Mouse (Mus musculus) intestine, postnatal 0 days (tissue): Measurements from ENCODE around the gene C77080. TPM values are rescaled to one million over a fixed set of nuclear protein-coding genes. Genes with fewer than 3 reads are reported as not detected.

ENCODE experiments used
- ATAC-seq: fragments of 200-750 bp; cut with Nextera tagmentation; 2 replicates; pipeline ENCODE4 v1.8.0; 2017; ENCODE audit warnings: mild to moderate bottlenecking, moderate TSS enrichment, moderate library complexity
- H3K27ac ChIP-seq: fragments of 300-500 bp; sonication (generic); 2 replicates; pipeline ENCODE4 v1.5.1; 2014; ENCODE audit warnings: mild to moderate bottlenecking, low read depth, low read length, moderate library complexity
- H3K27me3 ChIP-seq: fragments of 300-500 bp; sonication (generic); replicated peaks from 2 replicates; pipeline ENCODE4 v1.6.1; 2014; ENCODE audit warnings: low read length, mixed read lengths; ENCODE audit not compliant: control insufficient read depth, insufficient read depth
- H3K36me3 ChIP-seq: fragments of 300-500 bp; sonication (generic); 2 replicates; pipeline ENCODE4 v1.6.1; 2014; ENCODE audit warnings: mild to moderate bottlenecking, moderate library complexity; ENCODE audit not compliant: control insufficient read depth, insufficient read depth
- H3K4me1 ChIP-seq: fragments of 300-500 bp; sonication (generic); replicated peaks from 2 replicates; pipeline ENCODE4 v1.6.1; 2014; ENCODE audit warnings: antibody characterized with exemption, low read length, mixed read lengths; ENCODE audit not compliant: control insufficient read depth, insufficient read depth
- H3K4me2 ChIP-seq: fragments of 300-500 bp; sonication (generic); replicated peaks from 2 replicates; pipeline ENCODE4 v1.6.1; 2014; ENCODE audit warnings: low read depth, mild to moderate bottlenecking, moderate library complexity
- H3K4me3 ChIP-seq: fragments of 300-500 bp; sonication (generic); 2 replicates; pipeline ENCODE4 v1.5.1; 2014; ENCODE audit warnings: low read depth, low read length
- H3K9ac ChIP-seq: fragments of 300-500 bp; sonication (generic); 2 replicates; pipeline ENCODE4 v1.6.1; 2014; ENCODE audit warnings: mild to moderate bottlenecking, low read depth, low read length
- H3K9me3 ChIP-seq: fragments of 300-500 bp; sonication (generic); 2 replicates; pipeline ENCODE4 v1.6.1; 2016; ENCODE audit warnings: mixed run types; ENCODE audit not compliant: control insufficient read depth
- CTCF ChIP-seq: sonication (generic); IDR thresholded peaks from 2 replicates; pipeline ENCODE4 v1.5.1; 2016; ENCODE audit warnings: low read depth, mild to moderate bottlenecking, control low read depth, antibody characterized with exemption, moderate library complexity
- WGBS: fragments of 180-500 bp; shearing (Covaris S2); extraction: QIAGEN DNeasy Blood & Tissue Kit; methylation state at CpG from one replicate; pipeline ENCODE4 v1.1.7; 2014; 5-methylcytosine and 5-hydroxymethylcytosine counted together
- polyA plus RNA-seq: library from polyadenylated mRNA; unstranded; fragments of >200 nt; fragmentation: Nextera tagmentation; extraction: Ambion mirVana; gene quantifications from 2 replicates; pipeline ENCODE4 v1.2.1, GENCODE M21; 2015

C77080 gene
- 14.3 and 15.1 TPM in 2 replicates for polyA plus RNA-seq

DNA sequence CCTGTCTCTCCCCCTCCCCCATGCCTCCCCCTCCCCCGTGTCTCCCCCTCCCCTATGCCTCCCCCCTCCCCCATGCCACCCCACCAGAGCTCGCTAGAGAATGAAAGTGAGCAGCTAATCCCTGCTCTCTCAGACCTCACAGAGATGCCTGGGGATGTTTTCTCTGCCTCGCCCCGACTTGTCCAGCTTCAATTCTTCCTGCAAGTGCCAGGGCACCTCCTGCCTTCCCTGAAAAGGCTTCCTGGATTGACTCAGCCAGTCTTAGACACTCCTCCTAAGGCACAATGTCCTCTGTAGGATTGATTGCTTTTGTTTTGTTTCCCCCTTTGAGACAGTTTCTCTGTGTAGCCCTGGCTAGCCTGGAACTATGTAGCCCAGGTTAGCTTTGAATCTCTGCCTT lies at the start of gene C77080:
Gene C77080 (minus strand): TSS at position 209 of the 400 bp plus-strand sequence.
- no peaks in the 10 kb centered on the region; the same call in 1 of the 2 replicates for H3K4me1 ChIP-seq
- H3K36me3 ChIP-seq: no peaks in the 10 kb centered on the region
- H3K9me3 ChIP-seq: no peaks in the 10 kb centered on the region
- no peak within 1 kb of the TSS for H3K9ac ChIP-seq
- H3K27ac ChIP-seq: no peak within 1 kb of the TSS
- 24% methylated on average over 2 of the region's 4 CpGs for WGBS
- no peak for TF ChIP-seq CTCF
- H3K4me3 ChIP-seq: no peak within 1 kb of the TSS
- no peaks in the 10 kb centered on the region for H3K27me3 ChIP-seq
- H3K4me2 ChIP-seq: no peak within 1 kb of the TSS
- no peak for ATAC-seq

DNA sequence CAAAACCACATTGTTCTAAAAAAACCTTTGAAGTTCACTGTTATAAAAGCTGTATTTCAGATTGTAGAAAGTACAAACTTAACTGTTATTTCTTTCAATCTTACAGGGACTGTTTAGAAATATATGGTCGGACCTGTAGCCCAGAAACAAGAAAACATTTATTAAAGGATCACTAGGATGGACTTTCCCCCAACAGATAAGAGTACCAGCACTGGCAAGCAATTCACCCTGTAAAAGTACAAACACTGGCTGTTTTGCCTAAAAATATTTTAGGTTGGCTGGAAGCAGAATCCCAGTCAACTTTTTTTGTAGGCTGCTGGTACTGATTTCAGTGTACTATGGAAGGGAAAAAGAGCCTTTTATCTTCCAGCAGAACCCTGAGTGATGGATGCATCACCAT lies 46.7 kb upstream of the C77080 start:
- no peak for ATAC-seq
- H3K4me1 ChIP-seq: no peaks in the 10 kb centered on the region
- no peak overlapping the region for H3K4me2 ChIP-seq
- TF ChIP-seq CTCF: no peak
- WGBS: 46% methylated on average over 1 of the region's 1 CpGs
- peaks cover 53% of the 10 kb centered on the region for H3K36me3 ChIP-seq
- H3K9me3 ChIP-seq: no peaks in the 10 kb centered on the region
- no peak overlapping the region for H3K4me3 ChIP-seq
- H3K27me3 ChIP-seq: no peaks in the 10 kb centered on the region
- H3K27ac ChIP-seq: 0 out of 2 replicates have a peak overlapping the region, but pooled peaks have one; percentile 1
- no peak overlapping the region for H3K9ac ChIP-seq

DNA sequence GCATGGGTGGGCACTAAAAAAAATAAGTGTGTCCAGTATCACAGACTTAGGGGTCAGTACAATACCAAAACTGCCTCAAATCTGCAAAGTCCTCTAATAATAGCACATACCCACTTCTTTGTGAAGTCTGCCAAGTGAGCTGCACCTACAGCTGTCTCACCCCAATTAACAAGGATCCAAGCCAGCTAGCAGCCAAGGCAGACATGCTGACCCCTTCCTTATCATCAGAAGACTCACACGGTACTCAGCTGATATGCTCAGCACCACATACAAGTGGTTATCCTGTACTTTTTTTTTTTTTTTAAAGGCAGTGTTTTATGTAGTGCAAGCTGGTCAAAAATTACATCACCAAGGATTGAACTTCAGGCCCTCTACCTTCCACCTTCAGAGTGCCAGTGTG lies 43.1 kb upstream of the C77080 start:
- TF ChIP-seq CTCF: no peak
- ATAC-seq: no peak
- Histone ChIP-seq H3K4me2 (no peak overlapping the region), H3K4me3 (no peak overlapping the region), H3K27me3 (no peaks in the 10 kb centered on the region), H3K9me3 (no peaks in the 10 kb centered on the region), H3K9ac (no peak overlapping the region), H3K36me3 (peaks cover 29% of the 10 kb centered on the region), H3K4me1 (no peaks in the 10 kb centered on the region), H3K27ac (no peak overlapping the region)
- 43% methylated on average over 1 of the region's 1 CpGs for WGBS

DNA sequence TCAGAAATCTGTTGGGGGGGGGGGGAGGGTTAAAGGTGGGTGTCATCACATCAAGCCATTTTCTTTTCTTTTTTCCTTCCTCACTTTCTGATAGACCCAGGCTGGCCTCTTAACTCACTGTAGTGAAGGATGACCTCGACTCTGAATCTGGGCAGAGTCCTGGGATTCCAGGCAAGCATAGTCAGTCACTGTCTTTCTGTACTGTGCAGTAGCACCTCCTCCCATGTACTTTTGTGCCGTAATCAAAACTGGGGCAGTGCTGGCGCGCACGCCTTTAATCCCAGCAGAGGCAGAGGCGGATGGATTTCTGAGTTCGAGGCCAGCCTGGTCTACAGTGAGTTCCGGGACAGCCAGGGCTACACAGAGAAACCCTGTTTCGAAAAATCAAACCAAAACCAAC lies 42.6 kb upstream of the C77080 start:
- 79% methylated on average over 9 of the region's 9 CpGs for WGBS
- Histone ChIP-seq H3K27ac (no peak overlapping the region), H3K4me2 (no peak overlapping the region), H3K36me3 (peaks cover 24% of the 10 kb centered on the region), H3K9me3 (no peaks in the 10 kb centered on the region), H3K9ac (no peak overlapping the region), H3K4me3 (no peak overlapping the region), H3K4me1 (no peaks in the 10 kb centered on the region), H3K27me3 (no peaks in the 10 kb centered on the region)
- TF ChIP-seq CTCF: no peak
- peak; percentile 37; the same call in 1 of the 2 replicates for ATAC-seq

DNA sequence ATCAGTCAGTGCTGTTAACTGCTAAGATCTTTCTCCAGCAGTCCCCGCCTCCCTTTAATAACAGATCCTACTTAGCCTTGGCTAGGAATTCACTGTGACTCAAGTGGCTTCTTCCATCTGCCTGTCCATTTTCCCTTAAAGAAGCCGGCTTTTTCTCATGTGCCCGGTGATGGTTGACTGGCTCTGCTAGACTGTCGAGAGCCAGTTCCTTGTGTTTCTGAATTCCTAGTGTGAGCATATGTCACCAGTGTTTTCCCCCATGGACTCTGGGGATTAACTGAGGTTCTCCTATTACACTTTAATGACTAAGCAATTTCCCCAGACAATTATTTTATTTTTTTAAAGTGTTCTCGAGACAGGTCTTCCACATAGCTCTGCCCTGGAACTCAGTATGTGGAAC lies 42.2 kb upstream of the C77080 start:
- 73% methylated on average over 5 of the region's 5 CpGs for WGBS
- Histone ChIP-seq H3K27me3 (no peaks in the 10 kb centered on the region), H3K36me3 (peaks cover 20% of the 10 kb centered on the region), H3K27ac (no peak overlapping the region), H3K4me3 (no peak overlapping the region), H3K9ac (no peak overlapping the region), H3K4me1 (no peaks in the 10 kb centered on the region), H3K9me3 (no peaks in the 10 kb centered on the region), H3K4me2 (no peak overlapping the region)
- no peak for TF ChIP-seq CTCF
- ATAC-seq: no peak; the same call in 1 of the 2 replicates

DNA sequence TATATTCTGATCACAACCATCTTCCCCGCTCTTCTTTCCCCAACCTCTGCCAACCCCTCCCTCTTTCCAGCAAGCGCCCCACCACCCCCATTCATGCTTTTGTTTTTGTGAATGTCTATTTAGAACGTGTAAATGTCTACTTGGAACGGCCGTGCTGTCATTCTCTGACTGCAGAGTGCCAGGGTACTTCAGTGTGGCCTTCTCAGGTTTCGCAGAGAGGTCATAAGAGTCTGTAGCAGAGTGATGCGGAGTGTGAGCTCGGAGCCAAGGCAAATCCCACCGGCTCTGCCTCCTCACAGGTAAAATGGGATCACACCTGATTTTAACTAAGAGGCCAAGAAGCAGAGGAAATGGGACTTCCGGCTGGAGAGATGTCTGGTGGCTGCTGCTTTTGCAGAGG lies 37.9 kb upstream of the C77080 start:
- Histone ChIP-seq H3K4me3 (no peak overlapping the region), H3K9me3 (no peaks in the 10 kb centered on the region), H3K4me2 (no peak overlapping the region), H3K4me1 (no peaks in the 10 kb centered on the region), H3K9ac (no peak overlapping the region), H3K27me3 (no peaks in the 10 kb centered on the region), H3K36me3 (no peaks in the 10 kb centered on the region), H3K27ac (no peak overlapping the region)
- 63% methylated on average over 10 of the region's 10 CpGs for WGBS
- no peak for TF ChIP-seq CTCF
- ATAC-seq: no peak

DNA sequence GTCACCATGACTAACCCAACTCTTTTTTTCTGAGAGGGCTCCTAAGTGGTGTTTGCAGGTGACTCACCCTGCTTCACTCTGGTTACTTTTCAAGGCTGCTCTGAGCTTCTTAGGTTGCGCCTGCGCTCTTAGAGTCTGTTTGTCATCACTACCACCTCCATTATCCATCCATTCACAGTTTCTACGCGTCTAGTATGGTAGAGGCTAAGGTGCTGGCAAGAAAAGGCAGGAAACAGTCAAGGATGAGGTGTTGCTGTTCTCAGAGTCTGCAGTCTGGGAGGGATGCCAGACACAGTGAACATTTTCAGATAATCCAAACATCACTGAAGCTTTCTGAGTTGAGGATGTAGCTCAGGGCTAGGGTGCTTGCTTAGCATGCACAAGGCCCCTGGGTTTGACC lies 36.5 kb upstream of the C77080 start:
- 61% methylated on average over 4 of the region's 4 CpGs for WGBS
- ATAC-seq: no peak
- Histone ChIP-seq H3K4me2 (no peak overlapping the region), H3K9ac (no peak overlapping the region), H3K27ac (no peak overlapping the region), H3K36me3 (no peaks in the 10 kb centered on the region), H3K4me3 (no peak overlapping the region), H3K4me1 (no peaks in the 10 kb centered on the region), H3K9me3 (no peaks in the 10 kb centered on the region), H3K27me3 (no peaks in the 10 kb centered on the region)
- no peak for TF ChIP-seq CTCF
